Mouse (Mus musculus) lung, postnatal 0 days (tissue): ENCODE measurements around the gene Uri1.

Experiments
- CTCF ChIP-seq: IDR thresholded peaks from 2 replicates; pipeline ENCODE4 v1.5.1; 2016; ENCODE audit warnings: antibody characterized with exemption, mild to moderate bottlenecking
- EP300 ChIP-seq: IDR thresholded peaks from 2 replicates; pipeline ENCODE4 v1.6.1; 2016; ENCODE audit warnings: antibody characterized with exemption, mild to moderate bottlenecking, control low read depth

- no peak for TF ChIP-seq CTCF
- no peak for TF ChIP-seq EP300
Observed at GRCm38 (mm10) chr7:37916762-37917439, 106.5 kb downstream of the Uri1 start.
